Mouse (Mus musculus) spleen, adult 12 weeks (tissue): ENCODE measurements around the gene Eps8l3.
A peak's percentile ranks its signal among the peaks of the same experiment; 100 is the strongest.
"Not testable (repeated sequence)": the region's sequence is repeated elsewhere in the genome, so short reads cannot be mapped to it uniquely, and the experiment has no call there.

Experiments
- DNase-seq: peaks from one replicate; pipeline ENCODE4 v3.0.0; 2022; ENCODE audit warnings: low spot score

Eps8l3 gene

DNA sequence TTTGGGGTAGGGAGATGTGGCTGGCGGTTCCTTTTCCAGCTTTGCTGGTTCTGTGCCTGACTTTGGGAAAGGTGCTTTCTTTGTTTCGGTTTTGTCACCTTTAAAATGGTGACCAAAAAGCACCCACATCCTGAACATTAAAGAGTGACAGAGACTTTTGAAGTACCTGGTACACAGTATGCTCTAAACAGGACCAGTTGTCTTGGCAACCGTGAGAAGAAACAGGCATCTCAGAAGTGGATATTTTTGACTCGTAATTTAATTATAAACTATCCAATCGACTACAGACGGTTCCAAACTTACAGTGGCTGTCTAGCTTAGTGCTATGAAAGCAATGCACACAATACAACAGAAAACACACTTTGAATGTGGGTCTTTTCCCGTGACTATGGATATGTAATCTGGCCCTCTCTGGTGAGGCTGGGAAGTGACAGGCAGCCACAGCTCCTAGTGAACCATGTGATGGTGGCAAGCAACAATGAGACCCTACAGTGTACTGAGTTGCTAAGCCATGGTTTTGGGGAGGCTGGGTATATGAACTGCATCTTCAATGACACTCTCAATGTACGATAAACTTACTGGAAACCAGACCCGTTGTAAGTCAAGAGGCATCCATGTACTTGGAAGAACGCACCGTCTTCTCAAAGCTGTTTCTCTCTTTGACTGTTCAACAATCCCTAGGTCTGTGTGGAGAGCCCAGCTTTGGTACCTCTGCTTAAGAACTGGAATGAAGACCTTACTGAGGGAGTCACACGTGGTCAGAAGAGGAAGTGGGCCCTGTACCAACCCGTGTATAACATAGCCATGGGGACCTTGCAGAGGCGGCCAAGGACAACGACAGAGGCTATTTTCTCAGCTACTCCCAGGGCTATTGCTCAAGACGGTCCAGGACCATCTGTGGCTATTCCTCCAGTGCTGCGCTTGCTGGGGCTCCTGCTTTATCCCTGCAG is 23.5 kb upstream of the Eps8l3 start:
- no peak for DNase-seq

DNA sequence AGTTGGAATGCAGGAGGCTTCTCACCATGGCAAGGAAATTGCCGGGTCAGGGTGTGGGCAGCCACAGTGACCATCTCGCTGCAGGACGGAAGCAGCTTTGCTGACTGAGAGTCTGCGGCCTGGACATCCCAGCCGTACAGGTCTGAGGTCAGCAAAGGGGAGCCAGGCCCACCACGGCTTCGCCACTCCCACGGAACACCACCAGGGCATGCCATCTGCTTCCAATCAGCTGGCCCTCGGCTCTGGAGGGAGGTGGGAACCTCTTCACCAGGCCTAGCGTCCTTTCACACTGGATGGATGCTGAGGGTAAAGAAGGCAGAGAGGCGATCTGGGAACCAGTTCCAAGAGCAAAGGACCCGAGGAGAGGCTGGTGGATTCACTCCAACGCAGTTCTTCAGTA is 21.7 kb upstream of the Eps8l3 start:
- DNase-seq, result no peak

DNA sequence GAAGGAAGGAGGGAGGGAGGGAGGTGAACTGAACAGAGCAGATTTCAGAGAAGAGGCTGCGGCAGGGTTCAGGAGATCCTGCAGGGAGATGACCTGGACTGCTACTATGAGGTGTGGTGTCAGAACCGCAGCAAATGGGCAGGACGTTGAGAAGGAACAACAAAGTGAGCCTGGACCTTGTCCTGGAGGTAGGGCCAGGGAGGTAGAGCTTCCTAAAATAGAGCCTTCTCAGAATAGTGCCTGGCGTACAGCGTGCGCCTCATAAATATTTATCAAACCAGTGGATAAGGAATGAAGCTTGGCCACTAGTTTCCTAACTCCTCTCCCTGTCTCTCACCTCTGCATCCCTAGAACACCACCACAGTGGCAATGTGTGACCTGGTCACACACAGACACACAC is 19.4 kb upstream of the Eps8l3 start:
- DNase-seq, result no peak

DNA sequence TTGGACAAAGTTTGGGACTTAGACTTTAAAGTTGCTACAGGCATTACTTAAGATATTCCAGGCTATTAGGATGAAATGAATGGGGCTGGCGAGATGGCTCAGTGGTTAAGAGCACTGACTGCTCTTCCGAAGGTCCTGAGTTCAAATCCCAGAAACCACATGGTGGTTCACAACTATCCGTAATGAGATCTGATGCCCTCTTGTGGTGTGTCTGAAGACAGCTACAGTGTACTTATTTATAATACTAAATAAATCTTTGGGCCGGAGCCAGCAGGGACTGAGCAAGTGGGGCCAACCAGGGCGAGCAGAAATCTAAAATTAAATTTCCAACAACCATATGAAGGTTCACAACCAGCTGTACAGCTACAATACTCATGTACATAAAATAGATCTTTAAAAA is 15.5 kb upstream of the Eps8l3 start:
- not testable (repeated sequence) for DNase-seq

DNA sequence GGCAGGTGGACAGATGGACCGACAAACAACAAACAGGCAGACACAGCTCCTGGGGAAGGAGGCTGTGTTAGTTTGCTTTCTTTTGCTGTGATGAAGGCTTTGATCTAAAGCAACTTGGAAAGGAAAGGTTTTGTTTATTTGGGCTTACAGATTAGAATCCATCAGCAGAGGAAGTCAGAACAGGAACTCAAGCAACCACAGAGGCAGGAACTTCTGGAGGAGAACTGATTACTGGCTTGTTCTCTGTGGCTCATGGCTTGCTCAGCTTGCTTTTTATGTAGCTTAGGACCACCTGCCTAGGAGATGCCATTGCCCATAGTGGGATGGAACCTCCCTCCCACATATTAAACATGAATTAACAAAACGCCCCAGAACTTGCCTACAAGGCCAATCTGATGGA is 14.6 kb upstream of the Eps8l3 start:
- no peak for DNase-seq

DNA sequence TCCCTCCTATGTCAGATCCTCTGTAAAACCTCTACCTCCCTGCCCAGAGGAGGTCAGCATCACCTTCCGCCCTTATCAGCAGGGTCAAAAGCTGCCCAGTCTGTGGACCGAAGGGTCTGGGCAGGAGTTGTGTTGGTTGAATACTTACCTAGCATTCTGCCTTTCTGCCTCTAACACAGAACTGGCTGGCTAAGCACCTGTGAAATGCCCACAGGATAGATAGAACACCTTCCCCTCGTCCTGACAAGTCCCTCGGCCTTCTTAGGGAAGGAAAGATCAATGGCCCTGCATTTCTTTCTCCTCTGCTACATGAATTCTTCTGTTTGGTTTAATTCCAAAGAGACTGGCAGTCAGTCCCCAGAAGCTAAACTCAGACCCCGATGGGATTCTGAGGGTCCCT is 13.6 kb upstream of the Eps8l3 start:
- no peak for DNase-seq

DNA sequence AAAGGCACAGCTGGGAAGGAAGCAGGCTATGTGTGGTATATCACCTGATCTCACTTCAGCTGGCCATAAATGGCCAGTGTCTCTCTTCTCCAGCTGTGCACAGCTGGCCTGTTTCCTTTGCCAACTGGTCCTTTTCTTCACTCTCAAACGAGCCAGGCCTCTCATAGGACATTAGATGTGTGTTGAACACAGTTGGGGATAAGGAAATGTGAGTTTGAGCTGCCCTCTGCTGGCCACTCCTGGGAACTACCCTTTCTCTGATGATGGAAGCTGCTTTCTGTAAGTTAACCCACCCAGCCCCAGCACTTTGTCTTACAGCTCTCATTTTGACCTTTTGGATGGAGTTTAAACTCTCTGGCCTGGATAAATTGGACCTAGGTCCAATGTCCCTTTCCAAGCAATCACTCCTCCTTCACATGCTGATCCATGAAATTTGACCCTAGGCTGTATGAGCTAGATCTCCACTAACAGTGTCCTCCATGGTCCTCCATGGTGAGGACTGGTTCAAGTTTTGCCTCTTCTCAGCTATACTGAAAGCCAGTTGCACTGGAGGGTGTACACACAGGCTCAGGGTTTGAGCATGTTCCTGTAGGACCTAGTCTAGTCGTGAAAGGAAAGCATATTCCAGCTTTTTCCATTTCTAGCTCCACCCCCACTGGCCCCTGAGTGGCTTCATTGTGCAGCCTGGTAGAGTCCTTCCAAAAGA is 13.0 kb upstream of the Eps8l3 start:
- peak; percentile 56 for DNase-seq

DNA sequence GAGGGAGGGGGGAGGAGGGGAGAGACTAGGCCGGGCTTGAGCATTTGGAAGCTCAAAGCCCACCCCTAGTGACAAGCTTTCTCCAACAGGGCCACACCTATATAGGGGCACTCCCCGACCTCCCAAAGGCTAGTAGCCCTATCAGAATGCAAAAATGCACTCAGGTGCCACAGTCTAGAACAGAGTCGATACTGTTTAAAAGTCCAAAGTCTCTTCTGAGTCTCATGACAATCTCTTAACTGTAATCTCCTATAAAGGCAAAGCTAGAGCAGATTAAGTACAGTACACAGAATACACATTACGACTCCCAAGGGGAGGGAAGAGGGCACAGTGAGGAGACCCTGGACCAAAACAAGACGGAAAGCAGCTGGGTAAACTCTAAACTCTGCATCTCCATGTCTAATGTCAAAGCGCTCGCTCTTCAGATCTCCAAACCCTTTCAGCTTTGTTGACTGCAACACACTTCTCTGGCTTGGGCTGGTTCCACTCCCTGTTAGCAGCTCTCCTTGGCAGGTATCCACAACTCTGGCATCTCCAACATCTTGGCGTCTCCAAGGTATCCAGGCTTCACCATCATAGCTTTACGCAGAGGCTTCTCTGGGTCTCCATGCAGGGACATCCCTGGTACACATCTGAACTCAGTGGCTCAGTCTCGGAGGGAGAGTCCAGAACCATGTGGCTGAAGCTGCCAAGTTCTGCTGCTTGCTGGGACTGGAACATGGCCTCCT is 11.5 kb upstream of the Eps8l3 start:
- DNase-seq, result no peak

DNA sequence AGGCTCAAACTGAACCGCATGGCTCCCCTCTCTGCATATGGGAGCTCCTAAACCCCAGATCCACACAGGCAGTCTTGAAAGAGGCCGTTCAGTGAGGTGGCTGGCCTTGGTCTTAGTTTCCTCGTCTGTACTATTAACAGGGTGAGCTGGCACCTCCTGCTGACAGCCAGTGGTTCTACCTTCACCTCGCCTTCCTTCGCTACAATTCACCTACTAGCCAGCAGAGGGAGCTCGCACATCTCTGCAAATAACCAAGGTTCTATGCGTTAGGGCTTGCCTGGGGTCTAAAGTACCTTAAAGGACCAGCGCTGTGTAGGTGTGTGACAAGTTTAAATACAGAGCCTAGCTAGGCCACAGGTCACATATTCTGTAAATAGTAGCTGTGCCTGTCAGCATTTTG is 9.9 kb upstream of the Eps8l3 start:
- DNase-seq, result peak; percentile 62

DNA sequence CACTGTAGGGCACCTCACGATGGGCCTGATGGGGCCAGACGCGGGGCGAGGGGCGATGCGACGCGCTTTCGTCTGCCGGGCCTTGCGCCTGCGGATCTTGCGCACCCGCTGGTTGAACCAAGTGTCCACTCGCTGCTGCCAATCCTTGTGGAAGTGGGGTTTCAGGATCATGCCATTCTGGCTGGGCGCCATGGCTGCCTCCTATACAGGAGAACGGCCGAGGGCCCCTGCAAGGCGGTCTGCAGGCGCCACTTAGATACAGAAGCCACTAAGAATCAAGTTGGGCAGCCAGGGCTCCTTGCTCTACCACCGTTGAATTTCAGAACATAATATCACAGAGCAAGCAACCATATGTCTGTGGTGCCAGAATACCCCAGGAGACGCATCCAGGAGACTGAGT is 8.6 kb upstream of the Eps8l3 start:
- no peak for DNase-seq

DNA sequence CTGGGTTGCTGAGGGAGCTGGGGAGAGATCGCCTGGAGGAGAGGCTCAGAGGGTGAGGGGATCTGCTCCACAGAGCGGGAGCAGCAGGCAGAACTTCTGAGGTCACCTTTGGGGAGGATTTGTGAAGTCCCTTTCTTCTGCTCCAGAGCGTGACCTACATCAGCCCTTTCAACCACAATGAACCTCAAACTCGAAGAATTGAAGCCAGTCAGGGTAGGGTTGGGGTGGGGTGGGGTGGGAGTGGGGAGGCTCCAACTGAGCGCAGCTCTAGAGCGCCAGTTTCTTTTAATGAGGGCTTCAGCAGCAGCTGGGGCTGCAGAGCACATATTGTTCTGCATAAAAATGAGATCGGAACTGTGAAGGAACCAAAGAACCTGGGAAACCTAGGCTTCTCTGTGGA is 7.9 kb upstream of the Eps8l3 start:
- no peak for DNase-seq

DNA sequence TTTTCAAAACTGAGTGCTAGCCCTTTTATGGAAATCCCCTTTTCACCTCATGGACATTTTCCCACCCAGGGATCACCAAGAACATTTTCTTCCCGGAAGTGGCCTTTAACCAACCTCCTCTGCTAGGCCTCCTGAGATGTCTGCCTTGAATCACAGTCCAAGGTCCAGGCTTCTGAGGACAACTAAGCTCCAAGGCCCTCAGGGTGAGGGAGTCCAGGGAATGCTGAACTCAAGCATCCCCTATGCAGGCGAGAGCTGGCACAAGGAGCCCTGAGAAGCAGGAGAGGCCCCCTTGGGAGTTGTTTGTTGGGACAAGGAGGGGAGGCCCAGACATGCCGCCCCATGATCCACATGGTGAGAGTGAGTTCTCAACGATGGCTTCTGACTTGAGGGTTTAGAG is 7.1 kb upstream of the Eps8l3 start:
- DNase-seq, result no peak

DNA sequence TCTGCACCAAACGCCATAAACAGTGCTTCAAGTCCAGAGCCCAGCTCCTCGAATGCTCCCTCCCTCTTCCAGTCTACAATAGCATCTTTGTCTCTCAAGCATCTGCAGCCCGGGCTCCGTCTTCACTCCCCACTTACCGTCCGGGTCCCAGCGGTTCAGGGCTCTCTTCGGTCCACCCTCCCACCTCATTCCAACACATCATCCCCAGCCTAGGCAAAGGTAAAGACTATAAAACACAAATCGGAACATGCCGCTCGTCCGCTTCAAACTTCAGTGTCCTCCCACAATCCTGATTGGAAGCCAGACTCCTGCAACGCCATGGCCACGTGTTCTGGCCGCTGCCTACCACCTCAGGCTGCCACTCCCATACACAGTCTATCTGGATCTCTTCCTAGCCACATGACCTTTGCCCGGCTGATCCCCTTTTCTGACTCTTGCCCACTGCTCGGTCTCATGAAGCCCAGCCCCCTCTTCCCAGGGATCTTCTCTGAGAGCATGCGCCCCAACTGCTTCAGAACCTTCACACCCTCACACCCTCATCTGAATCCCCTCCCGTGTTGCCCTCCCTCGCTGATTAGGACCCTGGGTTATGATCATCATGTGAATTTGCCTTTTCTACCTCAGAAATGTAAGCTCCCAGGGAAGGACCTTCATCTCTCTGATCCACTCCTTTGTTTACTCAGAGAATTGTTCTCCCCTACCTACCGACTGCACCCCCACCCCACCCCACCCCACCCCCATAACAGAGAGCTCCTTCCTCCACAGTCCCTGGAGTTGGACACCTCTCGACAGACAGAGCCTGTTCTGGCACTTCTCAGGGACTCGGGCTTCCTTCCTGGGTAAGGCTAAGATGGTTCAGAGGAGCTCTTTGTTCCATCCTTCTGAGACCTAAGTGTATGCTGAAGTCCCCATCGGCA is 3.4 kb upstream of the Eps8l3 start:
- no peak for DNase-seq

DNA sequence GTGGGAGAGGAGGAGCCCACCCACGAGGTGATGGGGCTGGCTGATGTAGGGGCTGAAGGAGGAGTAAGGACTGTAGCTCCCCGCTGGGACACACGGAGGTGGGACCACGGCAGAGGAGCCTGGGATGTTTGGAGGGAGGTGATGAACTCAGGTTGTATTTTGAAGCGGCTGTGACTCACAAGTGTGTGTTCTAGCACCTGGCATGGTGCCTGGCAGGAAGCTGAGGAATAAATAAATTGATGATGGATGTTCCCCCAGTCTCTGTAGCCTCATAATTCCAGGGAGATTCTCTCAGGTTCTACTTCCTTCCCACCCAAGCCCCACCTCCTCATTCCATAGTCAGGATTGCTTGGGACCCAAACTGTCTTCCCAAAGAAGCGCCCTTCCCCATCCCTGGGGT is 1.8 kb upstream of the Eps8l3 start:
- no peak for DNase-seq

DNA sequence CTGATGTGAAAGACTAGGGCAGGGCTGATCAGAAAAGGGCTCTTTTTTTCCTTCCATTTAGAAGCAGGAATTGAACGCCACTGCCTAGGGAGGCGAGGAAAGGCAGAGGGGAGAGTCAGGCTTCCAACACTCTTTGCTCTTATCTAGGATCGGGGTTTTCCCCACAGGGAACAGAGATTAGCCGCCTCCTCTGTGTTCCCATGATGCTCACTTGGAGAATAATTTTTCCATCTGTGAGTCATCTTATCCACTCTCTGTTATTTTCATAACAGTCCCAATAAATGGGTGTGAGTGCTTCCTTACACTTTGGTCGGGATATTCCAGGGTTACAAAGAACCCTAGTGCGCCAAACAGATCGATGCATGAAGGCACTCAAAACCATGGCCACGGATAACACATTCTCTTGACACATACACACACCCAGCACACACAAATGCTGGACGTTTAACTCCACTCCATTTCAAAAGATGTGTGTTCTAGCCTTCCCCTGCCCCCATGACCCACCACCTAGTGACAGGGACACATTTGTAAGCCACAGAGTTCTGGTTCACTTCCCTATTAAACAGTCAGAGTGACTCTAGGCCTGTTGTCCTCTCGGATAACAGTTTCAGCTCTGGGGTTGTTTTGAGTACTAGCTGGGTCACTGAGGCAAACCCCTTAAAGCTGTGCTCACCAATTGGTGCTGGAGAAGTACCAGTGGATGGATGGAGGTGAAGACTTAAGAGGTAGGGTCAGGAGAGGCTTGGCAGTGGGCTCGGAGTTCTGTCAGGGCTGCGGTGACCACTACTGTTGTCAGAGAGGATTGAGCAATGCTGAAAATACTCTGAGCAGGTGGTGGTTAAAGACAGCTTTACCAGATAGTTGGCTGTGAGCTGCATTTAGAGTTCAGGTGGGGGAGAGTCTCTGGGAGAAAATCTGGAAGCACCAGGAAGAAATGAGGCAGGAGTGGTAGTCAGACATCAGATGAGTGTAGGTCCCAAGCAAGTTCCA is 1.0 kb downstream of the Eps8l3 start:
- DNase-seq, result no peak

DNA sequence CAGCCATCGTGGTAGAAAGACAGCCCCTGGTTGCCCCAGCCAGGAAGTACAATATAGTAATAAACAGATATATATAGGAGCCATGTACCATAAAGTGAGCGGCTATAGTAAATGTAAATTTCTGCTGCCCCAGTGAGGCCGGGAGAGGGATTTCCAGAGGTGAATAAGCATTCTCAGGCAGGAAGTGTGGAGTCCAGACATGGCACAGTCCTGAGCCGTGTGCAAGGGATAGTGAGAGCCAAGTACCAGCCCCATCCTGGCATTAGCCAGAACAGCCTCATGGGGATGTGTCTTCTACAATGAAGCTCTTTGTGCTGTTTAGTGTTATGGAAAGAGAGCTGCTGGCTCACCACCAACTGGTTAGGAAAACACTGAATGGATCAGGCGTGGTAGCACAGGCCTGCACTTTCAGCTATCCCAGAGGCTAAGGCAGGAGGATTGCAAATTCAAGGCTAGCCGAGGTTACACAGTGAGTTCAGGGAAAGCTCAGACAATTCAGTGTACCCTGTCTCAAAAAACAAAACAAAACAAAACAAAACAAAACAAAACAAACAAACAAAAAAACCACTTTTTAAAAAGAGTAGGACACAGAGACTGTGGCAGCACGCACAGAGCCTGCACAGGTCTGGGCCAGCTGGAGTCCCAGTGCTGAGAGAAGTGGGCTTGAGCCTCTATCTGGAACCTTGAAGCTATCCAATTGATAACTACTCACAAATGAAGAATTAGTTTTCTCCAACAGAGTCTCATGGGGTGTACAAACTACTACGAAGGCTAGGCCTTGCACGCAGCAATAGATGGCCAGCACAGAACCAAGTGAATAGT is 10.9 kb downstream of the Eps8l3 start:
- DNase-seq, result no peak

DNA sequence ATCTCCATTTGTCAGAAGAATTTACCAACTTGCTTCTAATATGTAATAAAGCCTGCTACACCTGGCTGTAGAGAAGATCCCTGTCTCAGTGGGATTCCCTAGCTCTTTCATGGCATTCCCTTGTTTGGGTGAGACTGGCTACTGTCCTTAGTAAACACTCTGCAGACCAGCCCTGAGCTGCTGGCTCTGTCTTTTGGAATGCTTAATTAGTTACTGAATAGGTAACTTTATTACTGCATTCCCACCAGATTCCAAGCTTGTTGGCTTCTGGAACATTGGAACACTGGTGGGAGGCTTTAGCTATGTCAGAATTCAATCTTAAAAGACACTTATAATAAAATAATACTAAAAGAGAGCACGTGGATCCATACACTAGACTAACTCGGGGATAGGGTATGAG is 12.2 kb downstream of the Eps8l3 start:
- not testable (repeated sequence) for DNase-seq

DNA sequence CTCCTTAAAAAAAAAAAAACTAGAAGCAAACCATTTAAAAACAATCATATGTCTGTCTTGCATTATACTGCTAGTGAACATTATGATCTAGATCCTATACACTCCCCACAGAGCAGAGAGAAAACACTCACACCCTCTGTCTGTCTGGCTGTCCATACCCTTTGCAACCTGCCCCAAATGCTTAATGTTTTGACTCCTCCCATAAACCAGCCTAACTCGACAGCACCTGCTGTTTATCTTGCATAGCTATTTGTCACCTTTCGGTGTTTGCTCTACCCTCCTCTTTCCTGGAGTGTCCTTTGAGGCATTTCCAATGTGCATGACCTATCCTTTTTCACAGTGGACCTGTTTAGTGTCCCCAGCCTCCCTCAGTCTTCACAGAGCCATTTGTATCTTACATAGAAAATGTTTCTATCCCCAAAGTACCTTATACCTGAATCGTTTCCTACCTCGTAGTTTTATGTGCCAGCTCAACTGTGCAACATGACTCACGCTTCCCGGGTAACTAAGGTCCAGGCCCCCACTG is 18.2 kb downstream of the Eps8l3 start:
- no peak for DNase-seq
